Mouse (Mus musculus): ENCODE data around the gene Sestd1.

DNA sequence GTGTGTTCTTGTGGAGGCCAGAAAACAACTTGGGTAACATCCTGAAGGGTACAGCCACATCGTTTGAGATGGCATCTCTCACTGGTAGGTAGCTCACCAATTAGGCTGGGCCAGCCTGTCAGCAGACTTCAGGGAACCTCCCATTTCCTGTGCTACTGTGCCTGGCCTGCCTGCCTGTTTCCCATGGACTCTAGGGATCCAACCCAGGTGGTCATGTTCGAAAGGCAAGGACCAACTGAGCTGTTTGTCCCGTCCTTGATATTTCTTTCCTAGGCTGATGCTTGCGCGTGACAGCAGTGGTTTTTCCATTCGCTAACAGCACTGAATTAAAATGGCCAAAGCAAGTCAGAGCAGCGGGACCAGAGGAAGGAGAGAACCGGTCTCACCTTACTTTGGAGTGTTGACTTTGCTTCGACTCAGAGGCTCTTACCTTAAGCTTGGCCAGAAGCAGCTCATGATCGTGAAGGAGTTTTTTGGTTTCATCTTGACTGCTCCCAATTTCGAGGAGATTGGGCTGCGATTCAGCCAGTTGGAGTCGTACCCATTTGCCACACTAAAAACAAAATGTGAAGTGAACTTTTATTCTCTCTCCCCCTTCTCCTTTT is 112.2 kb downstream of the Sestd1 start:
- TF ChIP-seq CTCF (IDR thresholded peaks at IDR 0.05; ENCODE audit: insufficient read depth, low read depth, low read length) (no peak), POLR2A (IDR thresholded peaks at IDR 0.05; ENCODE audit: insufficient read depth, low read depth, low read length) (no peak)

All from olfactory bulb, adult 2 months (tissue).